Mouse (Mus musculus) midbrain, embryonic 14.5 days (tissue): ENCODE data around the gene Cdon. TPM values are rescaled to one million over a fixed set of nuclear protein-coding genes. Genes with fewer than 3 reads are reported as not detected.

Experiments
- ATAC-seq: fragments of 200-750 bp; cut with Nextera tagmentation; 2 replicates; pipeline ENCODE4 v1.8.0; 2017; ENCODE audit warnings: moderate number of reproducible peaks, moderate library complexity; ENCODE audit not compliant: low FRiP score, low TSS enrichment
- DNase-seq: peaks from one replicate; pipeline ENCODE4 v3.0.0-alpha.2; 2015
- H3K27ac ChIP-seq: fragments of 300-500 bp; sonication (generic); replicated peaks from 2 replicates; pipeline ENCODE4 v1.5.1; 2014; ENCODE audit warnings: mild to moderate bottlenecking, low read depth, low read length, moderate library complexity
- H3K27me3 ChIP-seq: fragments of 300-500 bp; sonication (generic); 2 replicates; pipeline ENCODE4 v1.6.1; 2014; ENCODE audit warnings: low read length, control low read depth, mixed read lengths; ENCODE audit not compliant: control insufficient read depth, insufficient read depth
- H3K36me3 ChIP-seq: fragments of 300-500 bp; sonication (generic); 2 replicates; pipeline ENCODE4 v1.6.1; 2014; ENCODE audit warnings: low read length, control low read depth; ENCODE audit not compliant: control insufficient read depth, insufficient read depth
- H3K4me1 ChIP-seq: fragments of 300-500 bp; sonication (generic); 2 replicates; pipeline ENCODE4 v1.6.1; 2014; ENCODE audit warnings: mild to moderate bottlenecking, antibody characterized with exemption, low read length, control low read depth; ENCODE audit not compliant: control insufficient read depth, insufficient read depth
- H3K4me2 ChIP-seq: fragments of 300-500 bp; sonication (generic); 2 replicates; pipeline ENCODE4 v1.6.1; 2014; ENCODE audit warnings: mild to moderate bottlenecking, low read length, moderate library complexity
- H3K4me3 ChIP-seq: fragments of 300-500 bp; sonication (generic); replicated peaks from 2 replicates; pipeline ENCODE4 v1.5.1; 2014; ENCODE audit warnings: low read depth, low read length
- H3K9ac ChIP-seq: fragments of 300-500 bp; sonication (generic); replicated peaks from 2 replicates; pipeline ENCODE4 v1.6.1; 2014; ENCODE audit warnings: mild to moderate bottlenecking, low read length, moderate library complexity
- H3K9me3 ChIP-seq: fragments of 300-500 bp; sonication (generic); 2 replicates; pipeline ENCODE4 v1.6.1; 2016; ENCODE audit warnings: low read length, control low read depth, mixed read lengths; ENCODE audit not compliant: control insufficient read depth
- WGBS: fragments of 180-500 bp; shearing (Covaris S2); extraction: QIAGEN DNeasy Blood & Tissue Kit; methylation state at CpG from one replicate; pipeline ENCODE4 v1.1.7; 2014; 5-methylcytosine and 5-hydroxymethylcytosine counted together
- polyA plus RNA-seq: library from polyadenylated mRNA; unstranded; fragments of >200 nt; fragmentation: Nextera tagmentation; extraction: Ambion mirVana; gene quantifications from 2 replicates; pipeline ENCODE4 v1.2.1, GENCODE M21; 2014

The Cdon gene
- polyA plus RNA-seq, 1 experiment from 2014 or later = 6.4 TPM

GRCm38 (mm10) chr9:35443618-35444511 lies 22.9 kb downstream of the Cdon start:
- no peak for ATAC-seq
- DNase-seq = no peak

GRCm38 (mm10) chr9:35444512-35444886 lies 23.6 kb downstream of the Cdon start:
- H3K36me3 ChIP-seq = no peaks in the 10 kb centered on the region
- no peaks in the 10 kb centered on the region for H3K27me3 ChIP-seq
- no peak for ATAC-seq
- H3K9me3 ChIP-seq = no peaks in the 10 kb centered on the region
- no peak overlapping the region for H3K27ac ChIP-seq
- H3K4me2 ChIP-seq = no peak overlapping the region
- no peak overlapping the region for H3K4me3 ChIP-seq
- H3K9ac ChIP-seq = no peak overlapping the region
- 63% methylated on average over 8 of the region's 8 CpGs for WGBS
- H3K4me1 ChIP-seq = peaks cover 11% of the 10 kb centered on the region; the same call in 1 of the 2 replicates
- DNase-seq = no peak

More at GRCm38 (mm10) chr9:35443618-35444511, 22.9 kb downstream of the Cdon start:
- Histone ChIP-seq H3K27ac (no peak overlapping the region), H3K4me1 (peaks cover 11% of the 10 kb centered on the region; the same call in 1 of the 2 replicates), H3K9me3 (no peaks in the 10 kb centered on the region), H3K27me3 (no peaks in the 10 kb centered on the region), H3K4me3 (no peak overlapping the region), H3K4me2 (no peak overlapping the region), H3K36me3 (no peaks in the 10 kb centered on the region), H3K9ac (no peak overlapping the region)
- whole genome bisulfite sequencing = 41% methylated on average over 13 of the region's 13 CpGs

GRCm38 (mm10) chr9:35446916-35447315 lies 26.0 kb downstream of the Cdon start:
- no peak for ATAC-seq
- no peak overlapping the region for H3K4me2 ChIP-seq

GRCm38 (mm10) chr9:35453311-35453710 lies 32.4 kb downstream of the Cdon start:
- DNase-seq = no peak
- WGBS = 81% methylated on average over 6 of the region's 6 CpGs

More at GRCm38 (mm10) chr9:35446916-35447315, 26.0 kb downstream of the Cdon start:
- DNase-seq = no peak
- H3K27me3 ChIP-seq = no peaks in the 10 kb centered on the region
- no peak overlapping the region for H3K27ac ChIP-seq
- H3K4me1 ChIP-seq = peaks cover 11% of the 10 kb centered on the region; the same call in 1 of the 2 replicates
- H3K4me3 ChIP-seq = no peak overlapping the region
- WGBS = 71% methylated on average over 4 of the region's 4 CpGs
- H3K9ac ChIP-seq = no peak overlapping the region
- no peaks in the 10 kb centered on the region for H3K36me3 ChIP-seq
- H3K9me3 ChIP-seq = no peaks in the 10 kb centered on the region

DNA sequence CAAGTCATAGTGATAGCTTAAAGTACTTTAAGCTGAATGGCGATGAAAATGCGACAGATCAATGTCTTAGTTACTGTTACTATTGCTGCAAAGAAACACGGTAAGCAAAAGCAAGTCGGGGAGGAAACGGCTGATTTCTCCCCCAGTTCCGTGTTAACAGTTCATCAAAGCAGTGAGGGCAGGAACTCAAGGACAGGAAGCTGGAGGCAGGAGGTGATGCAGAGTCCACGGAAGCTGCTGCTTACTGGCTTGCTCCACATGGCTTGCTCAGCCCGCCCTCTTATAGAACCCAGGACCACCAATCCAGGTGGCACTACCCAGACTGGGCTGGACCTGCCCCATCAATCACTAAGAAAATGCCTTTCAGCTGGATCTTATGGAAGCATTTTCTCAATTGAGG lies 38.7 kb downstream of the Cdon start:
- no peak for ATAC-seq
- H3K36me3 ChIP-seq = peaks cover 68% of the 10 kb centered on the region
- no peak overlapping the region for H3K27ac ChIP-seq
- H3K4me1 ChIP-seq = no peaks in the 10 kb centered on the region
- H3K27me3 ChIP-seq = no peaks in the 10 kb centered on the region
- H3K4me2 ChIP-seq = no peak overlapping the region
- no peak for DNase-seq
- H3K9ac ChIP-seq = no peak overlapping the region
- WGBS = 86% methylated on average over 8 of the region's 8 CpGs
- H3K9me3 ChIP-seq = no peaks in the 10 kb centered on the region
- H3K4me3 ChIP-seq = no peak overlapping the region

More at GRCm38 (mm10) chr9:35453311-35453710, 32.4 kb downstream of the Cdon start:
- no peaks in the 10 kb centered on the region for H3K4me1 ChIP-seq
- no peak overlapping the region for H3K4me2 ChIP-seq
- ATAC-seq = no peak
- H3K4me3 ChIP-seq = no peak overlapping the region
- H3K27ac ChIP-seq = no peak overlapping the region
- no peaks in the 10 kb centered on the region for H3K27me3 ChIP-seq
- H3K9ac ChIP-seq = no peak overlapping the region
- H3K9me3 ChIP-seq = no peaks in the 10 kb centered on the region
- H3K36me3 ChIP-seq = peaks cover 54% of the 10 kb centered on the region

GRCm38 (mm10) chr9:35467264-35467817 lies 46.4 kb downstream of the Cdon start:
- 76% methylated on average over 8 of the region's 8 CpGs for WGBS
- H3K27me3 ChIP-seq = no peaks in the 10 kb centered on the region
- no peaks in the 10 kb centered on the region for H3K9me3 ChIP-seq
- ATAC-seq (no peak), DNase-seq (no peak)
- no peaks in the 10 kb centered on the region for H3K4me1 ChIP-seq
- H3K36me3 ChIP-seq = peaks cover 46% of the 10 kb centered on the region
- no peak overlapping the region for H3K4me2 ChIP-seq
- H3K4me3 ChIP-seq = no peak overlapping the region
- H3K27ac ChIP-seq = no peak overlapping the region
- no peak overlapping the region for H3K9ac ChIP-seq

DNA sequence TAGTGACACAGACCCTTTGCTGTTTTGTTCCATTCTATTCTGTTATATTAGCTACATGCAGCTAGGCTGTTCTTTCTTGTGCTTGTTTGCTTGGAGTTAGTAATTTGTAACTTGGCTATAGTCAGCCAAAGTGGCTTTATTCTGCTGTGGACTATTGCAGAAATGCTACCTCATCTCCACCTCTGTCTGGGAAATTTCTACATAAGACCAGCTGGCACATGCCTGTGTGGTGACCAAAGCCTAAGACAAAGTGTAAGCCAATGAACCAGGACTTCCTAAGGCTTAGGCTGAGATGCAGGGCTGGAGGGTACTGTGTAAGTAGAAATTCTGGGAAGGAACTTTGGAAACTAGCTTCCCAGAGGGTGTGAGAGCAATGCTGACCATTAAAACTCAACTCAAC lies 48.0 kb downstream of the Cdon start:
- ATAC-seq = no peak
- H3K9me3 ChIP-seq = no peaks in the 10 kb centered on the region
- peaks cover 48% of the 10 kb centered on the region for H3K36me3 ChIP-seq
- no peaks in the 10 kb centered on the region for H3K27me3 ChIP-seq
- H3K4me2 ChIP-seq = no peak overlapping the region
- no peaks in the 10 kb centered on the region for H3K4me1 ChIP-seq
- H3K4me3 ChIP-seq = no peak overlapping the region
- no peak overlapping the region for H3K9ac ChIP-seq
- no peak for DNase-seq
- no peak overlapping the region for H3K27ac ChIP-seq

GRCm38 (mm10) chr9:35474104-35474724 lies 53.3 kb downstream of the Cdon start:
- no peaks in the 10 kb centered on the region for H3K27me3 ChIP-seq
- H3K9ac ChIP-seq = no peak overlapping the region
- no peak for DNase-seq
- H3K36me3 ChIP-seq = peaks cover 72% of the 10 kb centered on the region
- no peaks in the 10 kb centered on the region for H3K4me1 ChIP-seq
- no peaks in the 10 kb centered on the region for H3K9me3 ChIP-seq
- H3K27ac ChIP-seq = no peak overlapping the region
- no peak for ATAC-seq
- WGBS = 89% methylated on average over 10 of the region's 10 CpGs
- no peak overlapping the region for H3K4me2 ChIP-seq
- no peak overlapping the region for H3K4me3 ChIP-seq
